Mouse (Mus musculus): ENCODE measurements at regions not wholly inside any gene's neighbourhood (a gene's known extent, or its start where the extent isn't known, plus 50 kb on each side); places are given as distances from the start of the nearest gene placed in this dataset.
A peak's percentile ranks its signal among the peaks of the same experiment; 100 is the strongest.

DNA sequence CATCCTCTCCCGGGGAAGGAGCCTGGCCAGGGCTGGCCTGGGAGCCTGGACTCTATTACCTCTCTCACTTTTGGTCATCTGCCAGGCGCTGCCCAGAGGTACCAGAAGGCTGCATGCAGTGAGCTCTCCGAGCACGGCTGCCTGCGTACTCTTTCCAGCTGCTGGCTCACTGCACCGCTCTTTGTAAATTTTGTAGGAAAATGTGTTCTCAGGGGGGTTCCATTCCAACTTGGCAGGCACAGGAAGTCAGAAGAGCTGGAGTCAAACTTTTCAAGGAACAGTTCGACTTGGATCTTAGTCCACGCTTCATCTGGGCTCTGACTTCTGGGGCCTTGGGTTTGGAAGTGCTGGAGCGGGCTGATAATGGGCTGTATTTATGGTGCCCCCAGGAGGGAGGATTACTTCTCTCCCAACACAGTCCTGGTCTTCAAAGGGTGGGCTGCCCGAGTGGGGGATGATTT is 184.7 kb upstream of the Mki67 start:
- 68% methylated on average over 10 of the region's 10 CpGs for WGBS

GRCm38 (mm10) chr7:135902106-135903055 is 186.2 kb upstream of the Mki67 start:
- 0 out of 2 replicates have a peak, but pooled peaks cover 3% of the 10 kb centered on the region for H3K27me3 ChIP-seq (replicated peaks; ENCODE audit: low read depth, poor library complexity, severe bottlenecking)
- no peak for DNase-seq (ENCODE audit: low spot score)
- no peaks in the 10 kb centered on the region for H3K9me3 ChIP-seq
- no peak overlapping the region for H3K4me3 ChIP-seq
- peaks cover 11% of the 10 kb centered on the region; the same call in 1 of the 2 replicates for H3K4me1 ChIP-seq
- WGBS = 79% methylated on average over 13 of the region's 13 CpGs
- H3K27ac ChIP-seq (replicated peaks) = 0 out of 2 replicates have a peak overlapping the region, but pooled peaks have one; percentile 41
- no peaks in the 10 kb centered on the region for H3K36me3 ChIP-seq (replicated peaks)

More for the DNA sequence above, 184.7 kb upstream of the Mki67 start:
- H3K4me3 ChIP-seq = no peak overlapping the region
- no peaks in the 10 kb centered on the region for H3K27me3 ChIP-seq (replicated peaks; ENCODE audit: low read depth, poor library complexity, severe bottlenecking)
- no peak overlapping the region for H3K27ac ChIP-seq (replicated peaks)
- H3K9me3 ChIP-seq = no peaks in the 10 kb centered on the region
- no peak for DNase-seq (ENCODE audit: low spot score)
- H3K4me1 ChIP-seq = peaks cover 11% of the 10 kb centered on the region; the same call in 1 of the 2 replicates
- no peaks in the 10 kb centered on the region for H3K36me3 ChIP-seq (replicated peaks)

DNA sequence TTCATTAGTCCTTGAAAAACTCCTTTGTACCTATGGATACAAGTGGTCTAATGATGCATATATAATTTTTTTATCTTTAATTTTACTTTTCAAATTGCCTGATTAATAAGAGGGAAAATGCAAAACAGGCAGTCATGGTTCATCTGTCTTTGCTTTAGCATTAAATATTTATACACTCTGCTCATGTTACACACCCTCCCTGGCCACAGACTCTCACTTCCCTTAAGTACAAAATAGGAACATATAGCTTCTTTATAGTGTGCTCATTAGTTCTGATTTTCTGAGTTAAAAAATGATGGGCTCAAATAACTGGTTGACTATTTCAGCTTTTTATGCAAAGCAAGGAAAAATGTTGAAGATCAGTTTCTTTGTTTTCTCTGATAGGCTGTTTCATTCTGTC is 195.2 kb upstream of the Mki67 start:
- H3K4me3 ChIP-seq = no peak overlapping the region
- no peaks in the 10 kb centered on the region for H3K9me3 ChIP-seq
- no peak for DNase-seq (ENCODE audit: low spot score)
- no peak overlapping the region for H3K27ac ChIP-seq (replicated peaks)
- 0 out of 2 replicates have a peak, but pooled peaks cover 3% of the 10 kb centered on the region for H3K27me3 ChIP-seq (replicated peaks; ENCODE audit: low read depth, poor library complexity, severe bottlenecking)
- 0 out of 2 replicates have a peak, but pooled peaks cover 2% of the 10 kb centered on the region for H3K4me1 ChIP-seq
- H3K36me3 ChIP-seq (replicated peaks) = no peaks in the 10 kb centered on the region

DNA sequence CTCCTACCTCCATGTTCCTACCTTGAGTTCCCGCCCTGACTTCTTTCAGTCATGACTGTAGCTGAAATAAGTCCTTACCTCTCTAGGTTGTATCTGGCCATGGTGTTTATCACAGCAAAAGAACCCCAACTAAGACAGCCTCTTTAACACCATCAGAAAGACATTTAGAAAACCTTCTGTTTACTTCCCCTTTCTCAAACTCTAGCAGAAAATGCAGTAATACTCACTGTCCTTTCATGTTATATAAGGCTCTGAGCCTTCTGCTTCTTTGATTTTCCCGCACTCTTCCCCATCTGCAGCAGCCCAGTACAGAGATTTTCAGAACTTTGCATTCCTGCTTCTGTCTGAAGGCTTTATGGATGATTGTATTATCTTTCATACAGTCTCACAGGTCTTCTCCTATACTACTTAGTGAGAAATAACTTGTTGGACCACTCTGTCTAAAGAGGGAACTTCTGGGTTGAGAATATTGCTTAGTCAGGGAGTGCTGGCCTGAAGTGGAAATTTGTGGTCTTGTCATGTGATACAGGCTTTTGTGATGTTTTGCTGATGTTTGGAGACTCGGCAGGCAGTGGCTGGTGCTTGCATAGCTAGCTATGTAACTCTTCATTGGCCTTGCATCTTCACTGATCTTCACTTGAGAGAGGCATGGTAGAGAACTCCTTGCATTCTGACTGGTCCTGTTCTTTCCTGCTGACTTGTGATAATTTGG is 197.9 kb upstream of the Mki67 start:
- Histone ChIP-seq H3K27ac (replicated peaks) (no peak overlapping the region), H3K36me3 (replicated peaks) (no peaks in the 10 kb centered on the region), H3K4me3 (no peak overlapping the region), H3K9me3 (no peaks in the 10 kb centered on the region), H3K27me3 (replicated peaks; ENCODE audit: low read depth, poor library complexity, severe bottlenecking) (no peaks in the 10 kb centered on the region), H3K4me1 (0 out of 2 replicates have a peak, but pooled peaks cover 2% of the 10 kb centered on the region)
- no peak for DNase-seq (ENCODE audit: low spot score)
- 85% methylated on average over 3 of the region's 3 CpGs for WGBS

DNA sequence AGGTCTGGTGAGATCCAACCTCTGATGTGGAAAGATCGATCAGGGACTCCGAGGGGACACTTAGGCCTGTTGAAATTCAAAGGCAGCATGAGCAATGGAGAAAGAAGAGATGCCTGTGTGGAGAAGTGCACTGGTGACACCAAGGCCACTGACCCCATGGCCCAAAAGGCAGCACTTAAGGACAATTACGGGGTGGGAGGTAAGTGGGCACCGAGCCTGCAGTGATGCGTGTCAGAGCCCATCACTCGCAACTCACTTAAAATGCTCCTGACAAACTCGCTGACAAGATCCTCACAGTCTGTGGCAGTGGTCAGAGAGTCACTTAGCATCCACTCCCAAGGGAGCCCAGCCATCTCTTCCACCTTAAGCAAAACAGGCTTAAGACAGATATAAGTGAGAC is 207.7 kb upstream of the Mki67 start:
- Histone ChIP-seq H3K27ac (replicated peaks) (no peak overlapping the region), H3K27me3 (replicated peaks; ENCODE audit: low read depth, poor library complexity, severe bottlenecking) (no peaks in the 10 kb centered on the region), H3K4me3 (no peak overlapping the region), H3K36me3 (replicated peaks) (no peaks in the 10 kb centered on the region), H3K9me3 (no peaks in the 10 kb centered on the region), H3K4me1 (peaks cover 4% of the 10 kb centered on the region; the same call in 1 of the 2 replicates)
- 64% methylated on average over 7 of the region's 7 CpGs for WGBS
- no peak for DNase-seq (ENCODE audit: low spot score)

DNA sequence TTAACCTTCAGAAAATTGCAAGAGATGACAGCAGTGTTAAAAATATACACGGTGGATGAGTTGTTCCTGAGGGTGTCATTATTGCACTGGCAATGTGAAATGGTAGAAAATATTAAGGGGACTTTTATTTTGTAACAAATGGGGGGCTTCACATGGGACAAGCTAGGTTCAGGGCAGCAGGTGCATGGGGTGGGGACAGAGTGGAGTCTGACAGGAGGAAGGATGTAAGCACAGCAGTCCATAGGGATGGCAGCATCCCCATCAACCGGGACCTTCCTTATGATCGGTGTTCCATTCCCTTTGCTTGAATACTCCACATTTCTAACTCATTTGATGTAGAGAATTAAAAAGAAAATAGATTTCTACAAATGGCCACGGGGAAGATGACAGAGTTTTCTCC is 208.5 kb upstream of the Mki67 start:
- Histone ChIP-seq H3K4me1 (peaks cover 4% of the 10 kb centered on the region; the same call in 1 of the 2 replicates), H3K36me3 (replicated peaks) (no peaks in the 10 kb centered on the region), H3K9me3 (no peaks in the 10 kb centered on the region), H3K27ac (replicated peaks) (no peak overlapping the region), H3K27me3 (replicated peaks; ENCODE audit: low read depth, poor library complexity, severe bottlenecking) (no peaks in the 10 kb centered on the region), H3K4me3 (no peak overlapping the region)
- DNase-seq (ENCODE audit: low spot score) = no peak
- WGBS = 88% methylated on average over 4 of the region's 4 CpGs

- H3K4me1 ChIP-seq = peaks cover 12% of the 10 kb centered on the region
- no peak overlapping the region for H3K27ac ChIP-seq (replicated peaks)
- no peaks in the 10 kb centered on the region for H3K27me3 ChIP-seq (replicated peaks; ENCODE audit: low read depth, poor library complexity, severe bottlenecking)
- no peaks in the 10 kb centered on the region for H3K36me3 ChIP-seq (replicated peaks)
- DNase-seq (ENCODE audit: low spot score) = no peak
- no peak overlapping the region for H3K4me3 ChIP-seq
- no peaks in the 10 kb centered on the region for H3K9me3 ChIP-seq
- 92% methylated on average over 1 of the region's 1 CpGs for WGBS
Measured at GRCm38 (mm10) chr7:135930091-135930490, 213.9 kb upstream of the Mki67 start.

- Histone ChIP-seq H3K36me3 (replicated peaks) (no peaks in the 10 kb centered on the region), H3K4me1 (peaks cover 12% of the 10 kb centered on the region), H3K27ac (replicated peaks) (no peak overlapping the region), H3K4me3 (no peak overlapping the region), H3K9me3 (no peaks in the 10 kb centered on the region), H3K27me3 (replicated peaks; ENCODE audit: low read depth, poor library complexity, severe bottlenecking) (no peaks in the 10 kb centered on the region)
- no peak for DNase-seq (ENCODE audit: low spot score)
- WGBS = 75% methylated on average over 5 of the region's 5 CpGs
Measured at GRCm38 (mm10) chr7:135932595-135933175, 216.5 kb upstream of the Mki67 start.

DNA sequence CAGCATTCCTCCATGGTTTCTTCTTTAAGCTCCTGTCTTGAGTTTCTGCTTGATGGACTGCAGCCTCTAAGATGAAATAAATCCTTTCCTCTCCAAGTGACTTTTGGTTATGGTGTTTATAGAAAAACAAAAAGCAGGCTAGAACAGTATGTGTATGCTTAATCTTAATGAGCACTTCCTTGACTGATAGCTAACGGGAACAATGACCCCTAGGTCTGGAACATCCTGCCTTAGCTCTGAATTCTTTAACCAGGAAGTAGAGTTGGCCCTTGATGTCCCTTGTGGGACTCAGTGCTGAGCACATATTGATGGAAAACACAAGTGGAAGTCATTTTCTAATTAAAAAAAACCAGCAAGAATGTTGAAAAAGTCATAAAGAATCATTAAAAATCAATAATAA is 219.0 kb upstream of the Mki67 start:
- H3K36me3 ChIP-seq (replicated peaks) = no peaks in the 10 kb centered on the region
- H3K27ac ChIP-seq (replicated peaks) = no peak overlapping the region
- H3K4me1 ChIP-seq = peaks cover 18% of the 10 kb centered on the region
- no peak overlapping the region for H3K4me3 ChIP-seq
- no peaks in the 10 kb centered on the region for H3K9me3 ChIP-seq
- no peak for DNase-seq (ENCODE audit: low spot score)
- 62% methylated on average over 1 of the region's 1 CpGs for WGBS
- no peaks in the 10 kb centered on the region for H3K27me3 ChIP-seq (replicated peaks; ENCODE audit: low read depth, poor library complexity, severe bottlenecking)

- no peak overlapping the region for H3K4me3 ChIP-seq
- H3K27ac ChIP-seq (replicated peaks) = no peak overlapping the region
- H3K27me3 ChIP-seq (replicated peaks; ENCODE audit: low read depth, poor library complexity, severe bottlenecking) = no peaks in the 10 kb centered on the region
- no peaks in the 10 kb centered on the region for H3K9me3 ChIP-seq
- 93% methylated on average over 3 of the region's 3 CpGs for WGBS
- peaks cover 17% of the 10 kb centered on the region for H3K4me1 ChIP-seq
- no peak for DNase-seq (ENCODE audit: low spot score)
- no peaks in the 10 kb centered on the region for H3K36me3 ChIP-seq (replicated peaks)
Measured at GRCm38 (mm10) chr7:135937465-135937864, 221.3 kb upstream of the Mki67 start.

- peaks cover 6% of the 10 kb centered on the region; the same call in 1 of the 2 replicates for H3K4me1 ChIP-seq
- H3K27ac ChIP-seq (replicated peaks) = no peak overlapping the region
- WGBS = 74% methylated on average over 5 of the region's 5 CpGs
- H3K9me3 ChIP-seq = no peaks in the 10 kb centered on the region
- H3K36me3 ChIP-seq (replicated peaks) = no peaks in the 10 kb centered on the region
- no peak for DNase-seq (ENCODE audit: low spot score)
- H3K27me3 ChIP-seq (replicated peaks; ENCODE audit: low read depth, poor library complexity, severe bottlenecking) = no peaks in the 10 kb centered on the region
- H3K4me3 ChIP-seq = no peak overlapping the region
Measured at GRCm38 (mm10) chr7:135939341-135939740, 223.2 kb upstream of the Mki67 start.

- DNase-seq (ENCODE audit: low spot score) = no peak
- peaks cover 6% of the 10 kb centered on the region; the same call in 1 of the 2 replicates for H3K4me1 ChIP-seq
- no peaks in the 10 kb centered on the region for H3K36me3 ChIP-seq (replicated peaks)
- 95% methylated on average over 2 of the region's 2 CpGs for WGBS
- no peaks in the 10 kb centered on the region for H3K9me3 ChIP-seq
- H3K27ac ChIP-seq (replicated peaks) = no peak overlapping the region
- H3K4me3 ChIP-seq = no peak overlapping the region
- no peaks in the 10 kb centered on the region for H3K27me3 ChIP-seq (replicated peaks; ENCODE audit: low read depth, poor library complexity, severe bottlenecking)
Measured at GRCm38 (mm10) chr7:135942826-135943225, 226.7 kb upstream of the Mki67 start.
